Mouse (Mus musculus) lung, adult 2 months (tissue): ENCODE results near the gene Sbno2. TPM values are rescaled to one million over a fixed set of nuclear protein-coding genes. Genes with fewer than 3 reads are reported as not detected.
A peak's percentile ranks its signal among the peaks of the same experiment; 100 is the strongest.

Experiments
- DNase-seq: peaks from one replicate; pipeline ENCODE4 v3.0.0; 2022
- H3K4me1 ChIP-seq: fragments of 200-500 bp; 2 replicates; pipeline ENCODE4 v1.6.1; 2011; ENCODE audit warnings: low read length; ENCODE audit not compliant: control insufficient read depth, insufficient read depth
- H3K4me3 ChIP-seq: fragments of 200-500 bp; replicated peaks from 2 replicates; pipeline ENCODE3; 2011; ENCODE audit warnings: low read depth, mild to moderate bottlenecking, control low read depth, low read length; ENCODE audit errors: extremely low read depth
- CTCF ChIP-seq: fragments of 200-500 bp; IDR thresholded peaks from 2 replicates; pipeline ENCODE4 v1.5.1; 2011; ENCODE audit warnings: mild to moderate bottlenecking, low read length, control low read depth; ENCODE audit not compliant: insufficient read depth
- POLR2A ChIP-seq: fragments of 200-500 bp; IDR thresholded peaks from 2 replicates; pipeline ENCODE4 v1.6.1; 2011; ENCODE audit warnings: low read depth, mild to moderate bottlenecking, control low read depth, low read length, borderline replicate concordance; ENCODE audit errors: extremely low read depth
- WGBS: fragments of 180-500 bp; shearing (Covaris S2); methylation state at CpG from one replicate; pipeline ENCODE4 v1.1.7; 2018; 5-methylcytosine and 5-hydroxymethylcytosine counted together
- polyA plus RNA-seq: library from polyadenylated mRNA; depleted of rRNA; stranded (reverse); fragments of >200 nt; gene quantifications from 2 replicates; pipeline ENCODE4 v1.2.3, GENCODE M21; 2012

The Sbno2 gene
- polyA plus RNA-seq, 1 experiment: 85.8 TPM

DNA sequence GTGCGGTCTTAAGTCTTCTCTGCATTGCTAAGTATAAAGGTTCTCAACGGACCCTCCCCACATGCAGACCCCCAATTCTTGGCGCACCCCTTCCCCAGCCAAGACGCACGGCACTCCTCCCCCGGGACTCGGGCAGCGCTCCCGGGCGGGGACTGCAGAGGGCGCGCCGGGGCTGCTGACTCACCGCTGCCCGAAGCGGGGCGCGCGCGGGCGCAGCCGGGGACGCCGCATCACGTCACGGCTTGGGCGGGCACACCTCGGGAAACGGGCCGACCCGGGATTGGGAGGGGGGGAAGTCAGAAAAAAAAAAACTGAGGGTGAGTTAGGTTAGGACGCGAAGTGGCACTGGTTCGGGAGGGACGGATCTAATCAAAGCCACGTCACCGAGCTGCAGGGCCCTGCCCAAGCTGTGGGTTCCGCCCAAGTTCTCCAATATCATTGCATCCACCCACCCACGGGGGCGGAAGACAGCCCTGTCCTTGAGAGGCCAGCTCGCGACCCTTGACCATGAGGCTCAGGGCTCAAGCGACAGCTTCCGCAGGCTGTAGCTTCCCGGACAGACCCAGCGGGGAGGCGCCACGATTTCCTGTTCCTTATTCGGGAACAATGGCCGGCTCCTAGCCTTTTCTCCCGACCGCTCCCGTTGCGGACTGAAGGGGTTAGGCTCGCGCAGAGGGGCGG, 43.4 kb upstream of the Sbno2 start:
- peak overlapping the region; percentile 90 for H3K4me3 ChIP-seq
- TF ChIP-seq POLR2A (peak; percentile 72), CTCF (peak; percentile 16; the same call in 1 of the 2 replicates)
- under 1% methylated on average over 57 of the region's 57 CpGs for WGBS
- peaks cover 22% of the 10 kb centered on the region for H3K4me1 ChIP-seq
- peak; percentile 95 for DNase-seq

DNA sequence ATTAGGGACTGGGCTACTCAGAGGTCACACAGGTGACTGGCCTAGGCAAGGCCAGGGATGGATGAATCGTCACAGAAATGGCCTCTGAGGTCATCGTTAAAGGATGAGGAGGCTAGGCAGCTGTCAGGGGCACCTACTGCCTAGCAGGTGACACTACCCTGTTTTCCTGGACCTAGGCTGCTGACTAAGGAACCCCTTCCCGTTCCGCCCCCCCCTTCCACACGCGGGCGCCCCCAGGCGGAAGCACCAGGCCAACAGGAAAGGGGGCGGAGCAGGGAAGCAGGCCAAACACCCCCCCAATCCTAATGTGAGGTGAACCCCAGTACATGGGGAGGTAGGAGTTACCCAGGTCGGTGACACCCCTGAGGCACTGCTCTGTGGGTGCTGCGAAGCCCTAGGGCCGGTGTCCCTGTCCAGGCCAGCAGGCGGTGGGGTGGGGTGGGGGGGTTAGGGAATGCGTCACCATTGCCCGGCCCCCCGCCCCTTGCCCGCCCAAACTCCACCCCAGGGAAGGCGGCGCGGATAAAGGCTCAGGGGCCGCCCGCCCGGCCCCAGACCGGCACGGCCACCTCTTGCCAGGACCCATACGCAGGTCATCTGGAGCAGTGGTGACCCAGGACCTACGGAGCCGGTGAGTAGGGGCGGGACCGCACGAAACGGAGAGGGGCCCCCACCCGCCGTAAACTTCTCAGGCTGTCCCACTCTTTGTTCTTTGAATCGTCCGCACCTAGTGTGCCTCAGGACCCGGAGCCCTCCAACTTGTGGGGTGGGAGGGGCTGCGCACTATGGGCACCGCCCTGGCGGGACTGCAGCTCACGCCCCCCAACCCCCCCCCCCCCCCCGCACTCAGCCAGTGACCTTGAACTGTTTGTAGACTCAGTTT, 42.6 kb upstream of the Sbno2 start, which contains the start of gene Midn:
Gene Midn (plus strand): TSS at position 554 of the 883 bp plus-strand sequence.
- WGBS: under 1% methylated on average over 41 of the region's 42 CpGs
- peaks cover 20% of the 10 kb centered on the region for H3K4me1 ChIP-seq
- TF ChIP-seq CTCF: 0 out of 2 replicates have a peak, but pooled peaks have one; percentile 1
- peak; percentile 99 for TF ChIP-seq POLR2A
- H3K4me3 ChIP-seq: peak within 1 kb of the TSS; percentile 90
- peak; percentile 88 for DNase-seq

DNA sequence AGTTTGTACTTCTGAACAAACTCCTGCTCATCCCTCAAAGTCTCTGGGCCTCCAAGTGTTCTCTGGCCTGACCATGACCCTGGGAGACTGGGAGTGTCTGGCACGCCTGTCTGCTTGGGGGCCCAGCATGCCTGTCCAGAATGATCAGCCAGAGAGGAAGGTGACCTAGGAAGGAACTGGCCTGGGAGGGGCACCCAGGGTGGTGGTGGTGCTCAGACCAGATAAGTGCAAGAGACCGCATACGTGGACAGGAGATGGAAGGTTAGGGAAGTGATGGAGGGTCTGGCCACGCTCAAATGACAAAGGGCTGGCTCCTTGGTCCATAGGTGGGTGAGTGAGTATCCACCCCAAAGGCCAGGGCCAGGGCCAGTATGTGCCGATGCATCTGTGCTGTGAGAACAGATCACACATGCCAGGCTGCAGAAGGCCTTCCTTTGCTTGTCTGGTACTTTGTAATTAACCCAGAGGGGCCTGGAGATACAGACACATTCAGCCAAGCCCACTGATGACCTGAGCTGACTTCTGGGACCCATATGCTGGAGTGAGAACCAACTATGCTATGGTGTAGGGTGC, 41.9 kb upstream of the Sbno2 start:
- peak overlapping the region; percentile 15 for H3K4me3 ChIP-seq
- TF ChIP-seq POLR2A (0 out of 2 replicates have a peak, but pooled peaks have one; percentile 3), CTCF (no peak)
- peaks cover 15% of the 10 kb centered on the region for H3K4me1 ChIP-seq
- 50% methylated on average over 5 of the region's 5 CpGs for WGBS
- no peak for DNase-seq

DNA sequence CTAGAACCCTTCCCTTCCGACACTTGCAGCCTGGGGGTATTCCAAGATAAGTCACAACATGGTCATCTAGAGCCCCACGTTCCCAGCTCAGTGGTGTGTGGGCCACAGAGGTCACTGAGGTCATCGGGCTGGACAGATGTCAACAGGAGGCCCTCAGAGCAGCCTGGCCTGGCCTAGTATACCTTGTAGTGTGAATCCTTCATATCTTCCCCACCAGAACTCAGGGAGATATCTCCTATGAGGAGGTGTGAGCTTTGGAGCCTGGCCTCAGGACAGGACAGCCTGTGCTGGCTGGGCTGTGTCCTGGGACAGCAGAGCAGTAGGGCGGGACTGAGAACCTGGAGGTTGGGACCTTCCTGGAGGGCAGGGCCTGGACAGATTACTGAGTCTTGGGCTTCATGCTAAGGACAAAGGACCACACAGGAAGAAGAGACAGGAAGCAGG, 41.2 kb upstream of the Sbno2 start:
- H3K4me3 ChIP-seq: no peak overlapping the region
- peaks cover 13% of the 10 kb centered on the region for H3K4me1 ChIP-seq
- TF ChIP-seq POLR2A (no peak), CTCF (no peak)
- WGBS: 52% methylated on average over 4 of the region's 4 CpGs
- DNase-seq: no peak

DNA sequence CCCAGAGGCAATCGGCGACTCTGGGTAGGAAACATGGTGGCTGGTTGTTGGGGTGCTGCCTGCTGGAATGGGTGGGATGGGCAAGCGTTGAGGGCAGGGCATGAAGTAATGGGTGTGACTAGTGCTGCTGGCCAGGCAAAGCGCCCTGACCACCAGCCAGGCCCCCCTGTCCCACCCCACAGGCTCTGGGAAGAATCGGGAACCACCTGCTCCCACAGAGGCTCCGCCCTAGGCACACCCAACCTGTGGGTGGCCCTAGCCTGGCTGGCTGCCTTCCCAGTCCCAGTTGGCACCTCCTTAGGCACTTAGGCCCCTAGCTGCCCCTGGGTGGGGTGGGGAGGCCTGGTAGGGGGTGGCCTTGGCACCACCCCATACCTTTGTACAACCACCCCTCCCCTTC, 40.5 kb upstream of the Sbno2 start:
- H3K4me1 ChIP-seq: peaks cover 13% of the 10 kb centered on the region
- peak; percentile 66 for DNase-seq
- WGBS: 58% methylated on average over 6 of the region's 6 CpGs
- no peak for TF ChIP-seq CTCF
- TF ChIP-seq POLR2A: no peak
- H3K4me3 ChIP-seq: no peak overlapping the region

DNA sequence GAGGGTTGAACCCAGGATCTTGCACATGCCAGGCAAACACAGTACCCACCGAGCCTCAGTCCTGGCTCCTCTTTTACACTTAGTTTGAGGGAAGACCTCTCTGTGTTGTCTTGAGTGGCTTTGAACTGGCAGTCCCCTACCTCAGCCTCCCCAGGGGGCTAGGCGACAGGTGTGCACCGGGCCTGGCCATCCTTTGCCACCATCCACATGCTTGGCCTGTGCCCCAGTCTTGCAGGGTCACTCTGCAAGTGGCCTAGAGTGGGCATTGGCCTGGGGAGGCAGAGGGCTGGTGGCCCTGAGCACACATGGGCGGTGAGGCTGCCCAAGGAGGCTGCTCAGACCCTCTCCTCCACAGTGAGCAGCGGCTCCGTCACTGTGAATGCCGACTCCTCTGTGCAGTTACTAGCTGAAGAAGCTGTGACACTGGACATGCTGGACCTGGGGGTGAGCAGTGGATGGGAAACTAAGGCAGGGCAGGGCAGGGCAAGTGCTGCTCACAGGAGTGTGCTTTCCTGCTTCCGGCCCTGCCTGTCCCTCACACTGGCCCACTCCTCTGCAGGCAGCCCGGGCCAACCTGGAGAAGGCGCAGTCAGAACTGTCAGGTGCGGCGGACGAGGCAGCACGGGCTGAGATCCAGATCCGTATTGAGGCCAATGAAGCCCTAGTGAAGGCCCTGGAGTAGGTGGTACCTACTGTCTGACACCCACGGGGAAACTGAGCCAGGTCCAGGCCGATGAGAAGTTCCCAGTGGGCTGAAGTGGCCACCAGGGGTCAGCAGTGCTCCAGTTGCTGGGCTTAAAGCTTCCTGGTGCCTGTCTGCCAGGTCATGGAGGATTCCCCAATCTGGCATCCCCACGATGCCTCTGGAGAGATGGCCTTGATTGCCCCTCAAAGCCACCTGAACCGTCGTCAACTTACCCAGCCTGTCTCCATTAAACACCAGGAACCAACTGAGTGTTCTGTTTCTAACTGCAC, 39.8 kb upstream of the Sbno2 start:
- 70% methylated on average over 20 of the region's 20 CpGs for WGBS
- peaks cover 13% of the 10 kb centered on the region for H3K4me1 ChIP-seq
- H3K4me3 ChIP-seq: no peak overlapping the region
- TF ChIP-seq POLR2A (peak; percentile 21; the same call in 1 of the 2 replicates), CTCF (peak; percentile 91)
- peak; percentile 80 for DNase-seq

DNA sequence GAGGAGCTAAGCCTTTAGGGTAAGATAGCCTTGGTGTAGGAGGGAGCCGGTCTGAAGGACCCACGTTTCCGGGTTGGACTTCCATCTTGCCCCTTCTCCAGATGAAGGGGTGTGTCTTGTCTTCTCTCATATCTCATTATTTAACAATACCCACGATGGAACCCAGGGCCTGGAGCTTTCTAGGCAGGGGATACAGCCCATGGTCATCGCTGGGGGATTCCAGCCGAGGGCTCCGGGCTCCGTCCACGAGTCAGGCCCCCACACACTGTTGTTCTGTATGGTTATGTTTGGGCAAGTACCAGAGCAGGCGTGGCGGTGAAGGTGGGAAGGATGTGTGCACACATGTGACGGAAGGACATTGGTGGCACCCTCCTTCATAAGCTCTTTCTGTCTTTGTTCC, 38.8 kb upstream of the Sbno2 start:
- WGBS: 87% methylated on average over 12 of the region's 12 CpGs
- Histone ChIP-seq H3K4me1 (peaks cover 13% of the 10 kb centered on the region), H3K4me3 (no peak overlapping the region)
- TF ChIP-seq POLR2A: no peak
- no peak for DNase-seq

DNA sequence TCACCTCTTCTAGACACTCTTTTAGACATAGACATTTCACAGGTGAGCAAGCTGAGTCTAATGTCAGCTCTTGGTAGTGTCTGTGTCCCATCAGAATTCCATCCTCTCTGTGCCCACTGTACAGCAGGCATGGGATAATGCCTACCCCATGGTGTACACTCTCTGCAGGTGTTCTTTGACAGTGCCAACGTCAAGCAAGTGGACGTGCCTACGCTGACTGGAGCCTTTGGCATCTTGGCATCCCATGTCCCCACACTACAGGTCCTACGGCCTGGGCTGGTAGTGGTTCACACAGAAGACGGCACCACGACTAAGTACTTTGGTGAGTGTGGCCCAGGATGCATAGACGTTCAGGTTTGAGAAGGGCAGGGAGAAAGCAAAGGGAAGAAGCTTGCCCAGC, 38.3 kb upstream of the Sbno2 start:
- WGBS: 90% methylated on average over 7 of the region's 7 CpGs

More for the DNA sequence above, 38.3 kb upstream of the Sbno2 start:
- TF ChIP-seq CTCF (no peak), POLR2A (no peak)
- Histone ChIP-seq H3K4me3 (no peak overlapping the region), H3K4me1 (peaks cover 13% of the 10 kb centered on the region)
- DNase-seq: no peak
